Mouse (Mus musculus): ENCODE measurements around the gene Mmp20.

Mmp20 gene

DNA sequence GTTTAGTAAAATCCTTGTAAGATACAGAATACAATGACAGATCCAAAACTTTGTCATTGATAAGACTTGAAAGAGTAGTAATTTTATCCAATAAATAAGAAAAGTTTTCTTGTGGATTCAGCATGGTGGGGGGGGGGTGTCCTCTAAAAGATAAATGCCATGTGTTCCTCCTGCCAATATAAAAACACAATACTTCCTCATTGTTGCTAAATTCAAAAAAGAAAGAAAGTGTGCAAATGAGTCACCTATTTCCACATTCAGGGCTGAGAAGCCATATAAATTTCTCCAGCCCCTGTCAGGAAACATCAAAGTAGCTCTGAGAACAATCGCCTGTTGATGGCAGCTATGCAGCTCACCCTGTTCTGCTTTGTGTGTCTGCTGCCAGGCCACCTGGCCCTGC lies 63.8 kb downstream of the Mmp20 start, which contains the start of gene Mmp7:
Gene Mmp7, plus strand, starts transcription at position 301 of the 400 bp plus-strand sequence.
- DNase-seq: no peak

DNA sequence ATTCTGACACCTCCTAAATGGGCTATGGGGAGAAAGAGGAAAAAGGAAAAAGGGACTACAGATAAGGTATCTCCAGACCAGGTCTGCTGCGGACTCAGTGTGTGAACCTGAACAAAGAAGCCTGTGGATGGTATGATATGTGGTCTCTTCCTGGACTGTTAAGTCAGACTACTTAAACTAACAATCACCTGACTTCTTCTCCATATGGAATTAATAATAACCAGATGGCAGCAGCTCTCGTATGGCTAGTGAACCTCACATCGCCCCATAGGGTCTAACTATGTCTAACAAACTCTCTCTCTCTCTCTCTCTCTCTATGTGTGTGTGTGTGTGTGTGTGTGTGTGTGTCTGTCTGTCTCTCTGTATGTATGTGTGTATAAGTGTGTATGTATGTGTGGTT lies 65.9 kb downstream of the Mmp20 start:
- DNase-seq: no peak

- DNase-seq: no peak
These were observed 67.6 kb downstream of the Mmp20 start for GRCm38 (mm10) chr9:7695646-7696045.

- DNase-seq: no peak
These were observed 80.7 kb downstream of the Mmp20 start for GRCm38 (mm10) chr9:7708698-7709097.

GRCm38 (mm10) chr9:7711196-7711595 lies 83.2 kb downstream of the Mmp20 start:
- DNase-seq: no peak

- DNase-seq: peak; percentile 56 to 73
These were observed 86.3 kb downstream of the Mmp20 start for GRCm38 (mm10) chr9:7714062-7714907.

GRCm38 (mm10) chr9:7714908-7715175 lies 86.8 kb downstream of the Mmp20 start:
- DNase-seq: no peak

- no peak for DNase-seq
These were observed 93.5 kb downstream of the Mmp20 start for GRCm38 (mm10) chr9:7721543-7721942.

All from cerebellum, postnatal 10 days (tissue).